Mouse (Mus musculus) forebrain, embryonic 13.5 days (tissue): ENCODE data around the gene Tmem209. TPM values are rescaled to one million over a fixed set of nuclear protein-coding genes. Genes with fewer than 3 reads are reported as not detected.

Source experiments
- ATAC-seq: fragments of 200-750 bp; cut with Nextera tagmentation; 2 replicates; pipeline ENCODE4 v1.8.0; 2017
- H3K27ac ChIP-seq: fragments of 300-500 bp; sonication (generic); 2 replicates; pipeline ENCODE4 v1.5.1; 2015; ENCODE audit warnings: inconsistent platforms, mild to moderate bottlenecking, moderate library complexity
- H3K27me3 ChIP-seq: fragments of 300-500 bp; sonication (generic); 2 replicates; pipeline ENCODE4 v1.6.1; 2015; ENCODE audit warnings: mild to moderate bottlenecking, inconsistent platforms
- H3K36me3 ChIP-seq: fragments of 300-500 bp; sonication (generic); 2 replicates; pipeline ENCODE4 v1.6.1; 2015; ENCODE audit warnings: mild to moderate bottlenecking, inconsistent platforms; ENCODE audit not compliant: poor library complexity, severe bottlenecking
- H3K4me1 ChIP-seq: fragments of 300-500 bp; sonication (generic); 2 replicates; pipeline ENCODE4 v1.6.1; 2015; ENCODE audit warnings: inconsistent platforms
- H3K4me2 ChIP-seq: fragments of 300-500 bp; sonication (generic); 2 replicates; pipeline ENCODE4 v1.6.1; 2015; ENCODE audit warnings: inconsistent platforms, mild to moderate bottlenecking, moderate library complexity
- H3K4me3 ChIP-seq: fragments of 300-500 bp; sonication (generic); 2 replicates; pipeline ENCODE4 v1.5.1; 2015; ENCODE audit warnings: mild to moderate bottlenecking, inconsistent platforms
- H3K9ac ChIP-seq: fragments of 300-500 bp; sonication (generic); 2 replicates; pipeline ENCODE4 v1.6.1; 2015; ENCODE audit warnings: mild to moderate bottlenecking, inconsistent platforms
- H3K9me3 ChIP-seq: fragments of 300-500 bp; sonication (generic); replicated peaks from 2 replicates; pipeline ENCODE4 v1.6.1; 2016; ENCODE audit warnings: inconsistent platforms
- WGBS: fragments of 180-500 bp; shearing (Covaris S2); methylation state at CpG from one replicate; pipeline ENCODE4 v1.1.7; 2015; 5-methylcytosine and 5-hydroxymethylcytosine counted together
- polyA plus RNA-seq: library from polyadenylated mRNA; unstranded; fragments of >200 nt; fragmentation: Nextera tagmentation; extraction: Ambion mirVana; gene quantifications from 2 replicates; pipeline ENCODE4 v1.2.1, GENCODE M21; 2015

The Tmem209 gene
- polyA plus RNA-seq, 1 experiment from 2014 or later: 37.6 TPM

GRCm38 (mm10) chr6:30459056-30459747 is 50.4 kb downstream of the Tmem209 start:
- Histone ChIP-seq H3K4me2 (peak overlapping the region; percentile 68), H3K27ac (peak overlapping the region; percentile 99), H3K4me3 (peak overlapping the region; percentile 47), H3K27me3 (no peaks in the 10 kb centered on the region), H3K4me1 (peaks cover 34% of the 10 kb centered on the region), H3K36me3 (peaks cover 16% of the 10 kb centered on the region), H3K9me3 (no peaks in the 10 kb centered on the region), H3K9ac (peak overlapping the region; percentile 73; the same call in 1 of the 2 replicates)
- 69% methylated on average over 16 of the region's 16 CpGs for WGBS
- ATAC-seq: no peak

GRCm38 (mm10) chr6:30458626-30459025 is 51.0 kb downstream of the Tmem209 start:
- 83% methylated on average over 5 of the region's 5 CpGs for WGBS
- ATAC-seq: no peak
- Histone ChIP-seq H3K9me3 (no peaks in the 10 kb centered on the region), H3K4me2 (no peak overlapping the region), H3K36me3 (peaks cover 21% of the 10 kb centered on the region), H3K27me3 (no peaks in the 10 kb centered on the region), H3K27ac (no peak overlapping the region), H3K9ac (no peak overlapping the region), H3K4me1 (peaks cover 34% of the 10 kb centered on the region), H3K4me3 (no peak overlapping the region)

GRCm38 (mm10) chr6:30456991-30457390 is 52.6 kb downstream of the Tmem209 start:
- Histone ChIP-seq H3K4me3 (no peak overlapping the region), H3K36me3 (peaks cover 31% of the 10 kb centered on the region), H3K4me1 (peaks cover 28% of the 10 kb centered on the region), H3K4me2 (no peak overlapping the region), H3K27me3 (no peaks in the 10 kb centered on the region), H3K9me3 (no peaks in the 10 kb centered on the region), H3K9ac (no peak overlapping the region), H3K27ac (no peak overlapping the region)
- WGBS: 96% methylated on average over 7 of the region's 7 CpGs
- ATAC-seq: no peak

- H3K4me2 ChIP-seq: no peak overlapping the region
- WGBS: 91% methylated on average over 10 of the region's 10 CpGs
- H3K9me3 ChIP-seq: no peaks in the 10 kb centered on the region
- no peak overlapping the region for H3K27ac ChIP-seq
- no peak overlapping the region for H3K4me3 ChIP-seq
- peaks cover 48% of the 10 kb centered on the region for H3K36me3 ChIP-seq
- no peaks in the 10 kb centered on the region for H3K27me3 ChIP-seq
- H3K4me1 ChIP-seq: no peaks in the 10 kb centered on the region
- ATAC-seq: no peak
- no peak overlapping the region for H3K9ac ChIP-seq
Measured at GRCm38 (mm10) chr6:30439576-30439975, 70.0 kb downstream of the Tmem209 start.

- no peak for ATAC-seq
- Histone ChIP-seq H3K9ac (no peak overlapping the region), H3K9me3 (no peaks in the 10 kb centered on the region), H3K36me3 (peaks cover 23% of the 10 kb centered on the region), H3K4me3 (no peak overlapping the region), H3K4me2 (no peak overlapping the region), H3K4me1 (no peaks in the 10 kb centered on the region), H3K27ac (no peak overlapping the region), H3K27me3 (no peaks in the 10 kb centered on the region)
- WGBS: 85% methylated on average over 3 of the region's 3 CpGs
Measured at GRCm38 (mm10) chr6:30437054-30437453, 72.5 kb downstream of the Tmem209 start.

- Histone ChIP-seq H3K4me2 (no peak overlapping the region), H3K4me3 (no peak overlapping the region), H3K36me3 (peaks cover 17% of the 10 kb centered on the region), H3K9ac (no peak overlapping the region), H3K27me3 (no peaks in the 10 kb centered on the region), H3K9me3 (no peaks in the 10 kb centered on the region), H3K4me1 (no peaks in the 10 kb centered on the region), H3K27ac (no peak overlapping the region)
- WGBS: 94% methylated on average over 3 of the region's 3 CpGs
- ATAC-seq: no peak
Measured at GRCm38 (mm10) chr6:30436476-30436875, 73.1 kb downstream of the Tmem209 start.

GRCm38 (mm10) chr6:30432461-30433192 is 77.0 kb downstream of the Tmem209 start:
- H3K27me3 ChIP-seq: no peaks in the 10 kb centered on the region
- no peak for ATAC-seq
- 86% methylated on average over 3 of the region's 3 CpGs for WGBS

More at GRCm38 (mm10) chr6:30432461-30433192, 77.0 kb downstream of the Tmem209 start:
- H3K4me2 ChIP-seq: no peak overlapping the region
- H3K27ac ChIP-seq: no peak overlapping the region
- H3K36me3 ChIP-seq: no peaks in the 10 kb centered on the region; the same call in 1 of the 2 replicates
- no peak overlapping the region for H3K4me3 ChIP-seq
- H3K9me3 ChIP-seq: no peaks in the 10 kb centered on the region
- no peaks in the 10 kb centered on the region for H3K4me1 ChIP-seq
- no peak overlapping the region for H3K9ac ChIP-seq

Other genes with a start within 250 kb of the Tmem209 start
- 52.6 and 55.8 TPM in 2 replicates for gene Ube2h, start 205.2 kb downstream of the Tmem209 start, polyA plus RNA-seq
- gene Zc3hc1, start 118.8 kb downstream of the Tmem209 start, polyA plus RNA-seq: 69.2 and 77.7 TPM in 2 replicates
- gene Klhdc10, start 107.9 kb downstream of the Tmem209 start, polyA plus RNA-seq: 26.9 and 28.5 TPM in 2 replicates
- gene Ssmem1, start 66 bp upstream of the Tmem209 start, polyA plus RNA-seq: 0.26 TPM in 1 of 2 replicates, not detected in the other
- 4.1 and 5.2 TPM in 2 replicates for gene Cpa2, start 31.8 kb upstream of the Tmem209 start, polyA plus RNA-seq
- gene Cpa4, start 58.6 kb upstream of the Tmem209 start, polyA plus RNA-seq: 3.4 and 3.6 TPM in 2 replicates
- 0.10 and 0.14 TPM in 2 replicates for gene Cpa5, start 101.2 kb upstream of the Tmem209 start, polyA plus RNA-seq
- 0.96 and 1.3 TPM in 2 replicates for gene Cpa1, start 129.4 kb upstream of the Tmem209 start, polyA plus RNA-seq
- gene Cep41, start 184.0 kb upstream of the Tmem209 start, polyA plus RNA-seq: 19.5 and 19.6 TPM in 2 replicates
- 443 and 547 TPM in 2 replicates for gene Mest, start 213.8 kb upstream of the Tmem209 start, polyA plus RNA-seq